Mouse (Mus musculus) T-cell, adult 2 months (primary cell): Measurements from ENCODE around the gene Sh3kbp1.
A peak's percentile ranks its signal among the peaks of the same experiment; 100 is the strongest.

ENCODE experiments used
- DNase-seq: peaks from one replicate; pipeline ENCODE4 v3.0.0; 2022; ENCODE audit warnings: low spot score

Sh3kbp1 gene

GRCm38 (mm10) chrX:159744035-159744434 lies 117.0 kb downstream of the Sh3kbp1 start:
- no peak for DNase-seq

GRCm38 (mm10) chrX:159744620-159745019 lies 117.5 kb downstream of the Sh3kbp1 start:
- no peak for DNase-seq

DNA sequence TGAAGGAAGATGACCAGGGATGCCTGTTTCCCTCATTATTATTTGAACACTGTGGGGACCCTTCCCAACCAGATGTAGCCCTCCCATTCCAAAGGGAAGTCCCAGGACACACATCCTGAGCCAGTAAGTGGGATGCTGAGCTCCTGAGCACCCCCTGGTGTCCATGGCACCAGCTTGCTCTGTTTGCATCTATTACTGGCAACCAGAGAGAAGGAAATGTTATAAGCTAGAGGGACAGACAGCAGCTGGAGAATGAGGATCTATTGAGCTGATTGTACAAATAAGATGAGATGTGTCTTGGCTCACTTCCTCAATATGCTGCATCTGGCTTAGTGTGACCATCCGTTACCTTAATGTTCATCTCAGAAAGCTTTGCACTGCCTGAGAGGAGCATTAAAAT lies 124.8 kb downstream of the Sh3kbp1 start:
- DNase-seq, result no peak

GRCm38 (mm10) chrX:159756261-159756660 lies 129.2 kb downstream of the Sh3kbp1 start:
- DNase-seq, result no peak

DNA sequence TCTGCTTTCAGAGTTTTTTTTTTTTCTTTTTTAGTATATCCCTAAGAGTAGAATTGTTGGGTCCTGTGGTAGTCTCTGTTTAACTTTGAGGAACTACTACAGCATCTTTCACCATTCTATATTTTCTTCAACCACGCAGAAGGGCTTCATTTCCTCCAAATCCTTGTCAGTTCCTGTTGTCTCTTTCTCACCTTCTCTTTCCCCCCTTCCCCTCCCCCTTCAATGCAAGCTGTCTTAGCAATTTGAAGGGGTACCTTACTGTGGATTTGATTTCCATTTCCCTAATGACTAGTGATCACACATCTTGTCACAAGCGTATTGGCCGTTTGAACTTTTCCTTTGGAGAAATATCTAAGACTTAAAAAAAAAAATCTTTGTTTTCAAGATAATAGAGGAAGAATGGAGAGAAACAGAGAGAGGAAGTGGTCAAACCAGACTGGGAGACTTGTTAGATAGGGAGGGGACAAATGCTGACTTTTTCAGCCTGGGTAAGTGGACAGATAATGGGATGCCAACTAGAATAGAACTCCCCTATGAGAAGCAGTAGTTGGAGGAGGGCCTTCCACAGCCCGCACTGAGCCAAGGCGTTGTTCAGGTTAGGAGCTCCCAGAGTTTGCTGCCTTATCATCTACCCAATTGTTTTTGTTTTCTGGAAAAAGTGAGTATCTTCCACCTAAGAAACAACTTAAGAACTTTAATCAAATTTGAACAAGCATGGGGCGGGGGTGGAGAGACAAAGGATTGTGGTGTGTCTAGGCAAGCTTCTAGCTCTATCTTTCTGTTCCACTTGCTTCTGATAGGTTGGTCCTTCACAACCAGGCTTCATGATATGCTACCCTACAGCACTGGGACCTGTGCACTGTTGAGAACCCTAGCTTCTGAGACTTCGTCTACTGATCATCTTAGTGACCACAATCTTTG lies 130.1 kb downstream of the Sh3kbp1 start:
- DNase-seq, result peak; percentile 9

DNA sequence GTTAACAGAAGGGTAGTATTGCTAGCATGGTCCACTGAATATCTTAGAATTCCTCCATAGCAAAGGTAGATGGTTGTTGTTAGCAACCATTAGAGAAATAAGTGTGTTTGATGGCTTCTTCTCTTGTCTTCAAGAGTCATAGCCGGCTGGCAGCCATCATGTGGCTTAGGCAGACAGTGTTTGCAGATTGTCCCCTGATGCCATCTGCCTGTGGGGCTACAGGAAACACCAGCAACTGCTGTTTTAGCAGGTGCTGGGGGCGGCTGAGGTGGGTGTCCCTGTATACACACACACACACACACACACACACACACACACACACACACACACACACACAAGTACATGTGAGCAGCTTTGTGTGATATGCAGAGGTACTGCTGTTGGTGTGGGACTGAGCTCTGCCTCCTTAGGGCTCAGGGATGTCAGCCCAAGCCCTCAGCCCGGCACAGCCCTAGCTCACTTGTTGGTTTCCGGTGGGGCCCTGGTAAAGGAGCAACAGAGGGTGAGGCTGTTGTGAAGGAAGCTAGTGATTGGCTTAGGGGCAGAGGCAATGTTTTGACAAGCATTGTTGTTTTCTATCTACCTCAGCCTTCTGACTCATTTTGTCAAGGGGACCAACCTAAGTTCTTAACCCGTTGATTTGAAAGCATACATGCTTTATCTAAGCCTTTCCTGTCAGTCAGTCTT lies 130.9 kb downstream of the Sh3kbp1 start:
- DNase-seq, result peak; percentile 90

DNA sequence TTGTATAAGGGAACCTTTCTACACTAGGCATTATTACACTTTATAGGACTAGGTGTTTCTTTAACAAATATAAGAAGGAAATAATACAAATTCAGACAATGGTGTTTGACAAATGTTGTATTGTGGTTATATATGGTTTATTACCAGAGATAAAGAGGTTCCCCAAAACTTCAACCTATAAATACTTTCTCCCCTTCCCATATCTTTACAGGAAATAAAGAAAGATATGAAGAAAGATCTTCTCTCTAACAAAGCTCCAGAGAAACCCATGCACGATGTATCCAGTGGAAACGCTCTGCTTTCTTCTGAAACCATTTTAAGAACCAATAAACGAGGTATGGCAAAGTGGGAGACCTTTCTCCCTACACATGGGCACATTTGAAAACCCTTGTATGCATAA lies 136.7 kb downstream of the Sh3kbp1 start:
- DNase-seq, result no peak

- DNase-seq, result no peak
Observed at GRCm38 (mm10) chrX:159765850-159766249, 138.8 kb downstream of the Sh3kbp1 start.

DNA sequence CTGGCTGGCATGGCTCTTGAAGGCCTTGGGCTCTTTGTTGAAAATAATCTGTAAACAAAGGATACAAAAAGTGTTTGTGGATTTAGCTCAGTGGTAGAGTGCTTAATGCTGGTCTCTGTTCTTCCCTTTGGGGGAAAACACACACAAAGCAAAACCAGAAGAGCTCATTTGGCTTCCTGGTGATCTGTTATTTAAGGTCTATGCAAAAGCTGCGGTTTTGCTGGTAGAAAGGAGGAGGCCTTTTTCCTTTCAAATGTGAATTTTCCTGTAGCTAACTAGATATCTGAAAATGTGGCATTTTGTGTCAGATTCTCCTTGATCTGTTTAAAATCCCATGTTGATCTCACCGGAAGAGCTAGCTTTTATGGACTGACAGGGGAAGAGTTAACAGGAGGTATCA lies 141.9 kb downstream of the Sh3kbp1 start:
- peak; percentile 8 for DNase-seq

DNA sequence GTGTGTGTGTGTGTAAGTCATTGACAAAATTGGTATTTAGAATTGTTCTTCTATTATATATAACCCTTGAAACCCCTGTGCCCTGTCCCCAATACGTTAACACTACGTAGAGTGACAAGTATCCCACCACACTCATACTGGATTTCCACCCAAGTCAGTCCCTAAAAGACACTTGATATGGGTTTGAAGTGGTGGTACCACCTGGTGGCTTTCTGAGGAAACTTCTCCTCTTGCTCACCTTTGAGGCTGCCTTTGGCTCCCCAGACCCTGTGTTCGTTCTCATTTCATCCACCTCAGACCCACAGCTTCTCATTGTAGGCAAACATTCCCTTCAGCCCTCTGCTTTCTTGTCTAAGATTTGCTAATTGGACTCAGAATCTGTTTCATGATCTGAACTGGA lies 142.7 kb downstream of the Sh3kbp1 start:
- DNase-seq, result peak; percentile 21

DNA sequence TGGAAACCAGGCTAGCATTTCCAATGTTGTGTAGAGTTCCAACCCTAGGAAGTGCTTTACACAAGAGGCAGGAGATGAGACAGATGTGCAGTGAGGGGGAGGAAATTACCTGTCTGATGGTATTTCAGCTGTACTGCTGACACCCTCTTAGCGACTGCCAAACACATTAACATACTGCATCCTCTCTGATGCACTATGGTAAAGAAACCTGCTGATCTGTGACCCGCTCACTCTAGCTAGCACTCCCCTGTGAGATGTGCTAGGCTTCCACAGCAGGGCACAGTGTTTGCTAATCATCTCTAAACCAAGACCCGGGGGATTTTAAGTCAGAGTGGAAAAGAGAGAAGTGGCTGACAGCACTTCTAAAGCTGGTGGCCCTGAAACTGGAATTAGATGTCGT lies 145.1 kb downstream of the Sh3kbp1 start:
- DNase-seq, result no peak

DNA sequence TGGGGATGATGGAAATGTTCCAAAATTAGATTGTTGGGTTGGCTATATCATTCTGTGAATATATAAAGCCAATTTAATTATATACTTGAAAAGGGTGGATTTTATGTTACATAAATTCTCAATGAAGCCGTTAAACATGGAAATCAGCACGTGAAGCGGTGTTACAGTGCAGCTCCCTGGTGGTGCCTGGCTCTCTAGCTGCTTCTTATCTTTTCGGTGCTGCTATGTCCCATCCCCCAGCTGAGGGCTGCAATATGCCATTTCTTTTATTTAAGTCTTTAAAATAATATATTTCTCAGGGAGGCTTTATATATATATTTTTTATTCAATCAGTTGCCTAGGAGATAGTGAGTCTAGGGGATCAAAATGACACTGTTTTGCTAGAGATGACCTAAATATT lies 148.0 kb downstream of the Sh3kbp1 start:
- DNase-seq, result no peak

GRCm38 (mm10) chrX:159778787-159779186 lies 151.7 kb downstream of the Sh3kbp1 start:
- no peak for DNase-seq

DNA sequence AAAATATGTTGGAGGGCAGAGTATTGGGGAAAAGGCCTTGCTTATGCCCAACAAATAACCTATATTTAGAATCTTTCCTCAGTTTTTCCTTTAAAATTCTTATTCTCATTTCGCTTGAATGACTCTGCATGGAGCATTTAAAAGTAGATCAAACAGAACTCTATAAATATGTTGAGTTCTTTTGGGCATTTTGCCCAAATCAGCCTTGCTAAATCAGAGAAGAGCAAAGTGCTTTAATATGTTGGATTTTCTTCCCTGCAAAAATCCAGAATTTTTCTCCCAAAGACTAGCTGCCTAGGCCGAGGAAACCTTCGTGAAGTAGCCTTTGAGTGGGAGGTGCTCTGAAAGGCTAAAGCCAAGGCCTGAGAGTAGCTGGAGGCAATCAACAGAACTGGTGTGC lies 163.4 kb downstream of the Sh3kbp1 start:
- no peak for DNase-seq

DNA sequence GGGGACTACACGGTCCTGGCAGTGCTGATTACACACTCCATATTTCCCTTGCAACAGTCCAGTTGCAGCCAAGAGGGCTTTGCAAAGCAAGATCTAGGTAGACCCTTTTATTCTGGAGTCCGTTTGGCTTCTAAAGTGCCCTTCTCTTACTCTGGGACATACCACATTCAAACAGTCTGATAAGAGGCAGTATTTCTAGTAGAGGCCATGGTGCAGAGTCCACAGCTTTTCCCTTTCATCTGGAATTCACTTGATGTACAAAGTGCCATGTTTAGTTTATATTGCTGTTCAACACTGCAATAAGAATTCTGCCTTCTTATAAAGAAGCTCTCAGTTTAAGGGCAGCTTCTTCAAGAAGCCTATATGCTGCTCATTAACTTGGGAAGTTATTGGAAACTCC lies 168.5 kb downstream of the Sh3kbp1 start:
- no peak for DNase-seq

GRCm38 (mm10) chrX:159804371-159804770 lies 177.3 kb downstream of the Sh3kbp1 start:
- DNase-seq, result no peak

- peak; percentile 76 for DNase-seq
Observed at GRCm38 (mm10) chrX:159809510-159809909, 182.4 kb downstream of the Sh3kbp1 start.

DNA sequence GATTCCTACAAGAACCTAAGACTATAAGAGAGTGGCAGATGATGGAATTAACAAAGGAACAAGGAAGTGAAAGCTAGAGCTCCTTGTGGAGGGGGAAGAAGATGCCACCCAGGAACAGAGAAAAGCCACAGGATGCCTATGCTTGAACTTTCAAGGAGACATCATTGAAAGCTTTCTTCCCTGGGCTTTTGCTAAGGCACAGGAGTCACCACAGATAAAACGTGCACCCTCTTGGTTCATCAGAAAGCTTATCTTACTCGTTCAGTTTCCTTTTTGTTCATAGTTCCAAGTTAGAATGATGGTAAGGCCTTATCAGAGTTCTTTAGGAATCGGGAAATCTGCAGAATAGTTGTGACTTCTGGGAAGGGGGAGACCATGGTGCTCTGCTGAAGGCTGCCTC lies 183.4 kb downstream of the Sh3kbp1 start:
- no peak for DNase-seq

GRCm38 (mm10) chrX:159817508-159817907 lies 190.4 kb downstream of the Sh3kbp1 start:
- DNase-seq, result no peak

DNA sequence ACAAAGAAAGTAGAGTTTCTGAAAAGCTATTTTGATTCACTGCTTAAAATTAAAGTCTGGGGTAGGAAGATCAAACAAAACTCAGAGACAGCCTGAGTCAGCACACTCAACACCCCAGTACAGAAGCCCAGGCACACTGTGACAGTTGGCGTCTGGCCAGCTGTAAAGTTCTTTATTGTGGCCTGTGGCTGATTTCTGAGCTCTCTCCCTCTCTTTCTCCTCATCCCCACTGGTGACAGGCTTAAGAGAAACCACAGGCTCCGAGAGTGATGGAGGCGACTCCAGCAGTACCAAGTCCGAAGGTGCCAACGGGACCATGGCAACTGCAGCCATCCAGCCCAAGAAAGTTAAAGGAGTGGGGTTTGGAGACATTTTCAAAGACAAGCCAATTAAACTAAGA lies 201.1 kb downstream of the Sh3kbp1 start:
- DNase-seq, result peak; percentile 71

- DNase-seq, result peak; percentile 54
Observed at GRCm38 (mm10) chrX:159829192-159829852, 202.2 kb downstream of the Sh3kbp1 start.

- DNase-seq, result no peak
Observed at GRCm38 (mm10) chrX:159831176-159831575, 204.1 kb downstream of the Sh3kbp1 start.

GRCm38 (mm10) chrX:159835239-159835638 lies 208.2 kb downstream of the Sh3kbp1 start:
- DNase-seq, result no peak
